Mouse (Mus musculus): ENCODE data around the gene Dlx6.

GRCm38 (mm10) chr6:6915526-6915915, 52.4 kb downstream of the Dlx6 start:
- TF ChIP-seq POLR2A (IDR thresholded peaks at IDR 0.05; ENCODE audit: control insufficient read depth, low read depth, low read length) (no peak), CTCF (IDR thresholded peaks at IDR 0.05; ENCODE audit: control insufficient read depth, insufficient read depth, insufficient replicate concordance, low read depth, low read length) (no peak)
